Mouse (Mus musculus): Measurements from ENCODE around the gene Ntng1. TPM values are rescaled to one million over a fixed set of nuclear protein-coding genes. Genes with fewer than 3 reads are reported as not detected.
A peak's percentile ranks its signal among the peaks of the same experiment; 100 is the strongest.
"Not testable (repeated sequence)": the region's sequence is repeated elsewhere in the genome, so short reads cannot be mapped to it uniquely, and the experiment has no call there.

Gene Ntng1
- total RNA-seq, 2 experiments from 2014 or later, result 27.7 to 35.7 TPM

DNA sequence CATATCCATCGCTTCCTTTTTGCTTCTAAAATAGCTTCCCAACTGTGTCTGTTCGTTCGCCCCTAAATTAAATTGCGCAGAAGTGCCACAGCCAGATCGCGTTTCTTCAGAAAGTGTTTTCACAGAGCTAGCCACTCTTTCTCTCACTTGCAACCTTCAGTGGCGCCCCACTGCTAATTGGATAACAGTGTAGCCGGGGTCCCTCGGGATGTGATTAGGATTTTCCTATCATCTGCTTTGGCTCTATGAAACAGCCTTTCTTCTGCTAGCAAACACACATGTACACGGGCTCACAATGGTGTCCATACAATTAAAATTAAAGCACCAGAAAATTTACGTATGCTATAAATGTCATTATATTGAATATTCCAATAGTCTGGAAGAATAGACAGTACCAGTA lies 346.5 kb downstream of the Ntng1 start:
- DNase-seq (ENCODE audit: low spot score in 2 of 2), result no peak

DNA sequence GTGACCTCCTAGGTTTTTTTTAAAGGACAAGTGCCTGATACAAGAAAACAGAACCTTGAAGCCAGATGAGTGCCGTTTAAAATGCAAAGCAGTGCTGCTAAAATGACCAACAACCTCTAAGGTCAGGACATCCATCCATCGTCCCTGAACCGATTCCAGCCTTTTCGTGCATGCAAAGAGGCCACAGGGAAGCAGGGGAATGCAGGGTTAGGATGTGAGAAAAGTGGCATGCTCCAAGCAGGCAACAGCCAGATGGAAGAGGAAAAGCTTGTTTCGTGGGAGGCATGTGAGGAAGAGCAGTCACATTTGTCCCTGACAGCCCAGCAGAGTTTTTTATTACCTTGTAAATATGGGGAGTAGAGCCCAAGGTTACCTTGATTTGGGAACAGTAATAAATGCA lies 360.6 kb downstream of the Ntng1 start:
- DNase-seq (ENCODE audit: low spot score in 2 of 2), result peak; percentile 23 to 24

DNA sequence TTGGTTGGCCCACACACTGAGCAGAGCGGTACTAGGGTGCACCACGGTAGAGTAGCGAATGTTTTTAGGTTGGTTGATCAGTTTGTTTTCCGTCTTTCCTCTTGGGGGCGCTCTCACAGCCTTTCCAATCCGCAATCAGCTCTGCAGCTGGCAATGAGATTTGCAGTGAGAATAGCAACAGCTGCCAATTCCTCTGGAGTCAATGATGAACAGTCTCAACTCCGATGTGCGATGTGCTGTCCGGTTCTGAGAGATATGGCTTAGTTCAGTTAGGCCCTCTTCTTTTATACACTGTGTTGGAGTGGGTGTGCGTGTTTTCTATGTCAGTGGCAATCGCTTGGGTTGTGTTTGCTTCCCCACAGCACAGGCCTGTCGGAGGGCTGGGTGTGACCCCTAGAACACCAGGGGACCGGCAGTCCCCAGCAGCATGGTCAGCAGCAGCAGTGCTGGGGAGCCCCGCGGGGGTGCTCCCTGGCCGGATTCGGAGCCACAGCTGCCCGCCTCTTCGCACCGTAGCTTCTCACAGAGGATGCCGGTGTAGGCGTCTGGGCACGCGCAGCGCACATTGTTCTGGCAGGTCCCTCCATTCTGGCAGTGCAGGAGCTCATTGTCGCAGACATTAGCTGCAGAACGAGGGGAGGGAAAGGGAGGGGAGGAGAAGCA lies 361.4 kb downstream of the Ntng1 start:
- peak; percentile 70 to 78 for DNase-seq (ENCODE audit: low spot score in 2 of 2)

DNA sequence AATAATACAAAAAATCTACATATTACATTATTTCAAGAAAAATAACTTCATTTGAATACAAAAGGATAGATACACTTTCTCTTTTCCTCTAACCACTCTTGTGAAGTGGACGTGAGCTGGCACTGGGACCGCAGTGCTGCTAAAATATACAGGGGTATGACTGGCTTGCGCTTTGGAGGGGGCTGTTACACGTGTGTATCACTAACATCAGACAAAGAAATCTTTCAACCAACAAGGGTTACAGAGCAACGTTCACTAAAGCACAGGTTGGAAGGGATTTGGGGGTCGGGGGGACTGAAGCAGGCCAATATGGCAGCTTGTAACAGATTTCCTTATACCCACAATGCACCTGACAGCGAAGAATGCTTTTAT lies 361.9 kb downstream of the Ntng1 start:
- DNase-seq (ENCODE audit: low spot score in 2 of 2), result no peak

DNA sequence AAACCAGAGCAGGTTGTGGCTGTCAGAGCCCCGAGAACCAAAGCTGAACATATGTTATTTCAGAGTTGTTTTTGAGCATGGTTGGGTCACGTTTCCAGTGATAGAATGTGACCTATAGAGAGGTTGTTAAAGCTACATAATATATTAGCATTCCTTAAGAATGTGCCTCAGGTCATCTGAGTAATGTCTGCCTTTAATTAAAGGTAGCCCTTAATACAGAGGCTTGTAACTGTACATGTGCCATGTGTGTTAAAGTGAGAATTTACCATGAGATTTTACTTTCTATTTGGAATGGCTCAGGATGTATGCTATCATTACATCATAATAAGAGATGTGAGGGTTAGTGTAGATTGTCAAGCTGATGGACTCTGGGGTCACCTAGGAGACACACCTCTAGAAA lies 368.6 kb downstream of the Ntng1 start:
- no peak for DNase-seq (ENCODE audit: low spot score in 2 of 2)

DNA sequence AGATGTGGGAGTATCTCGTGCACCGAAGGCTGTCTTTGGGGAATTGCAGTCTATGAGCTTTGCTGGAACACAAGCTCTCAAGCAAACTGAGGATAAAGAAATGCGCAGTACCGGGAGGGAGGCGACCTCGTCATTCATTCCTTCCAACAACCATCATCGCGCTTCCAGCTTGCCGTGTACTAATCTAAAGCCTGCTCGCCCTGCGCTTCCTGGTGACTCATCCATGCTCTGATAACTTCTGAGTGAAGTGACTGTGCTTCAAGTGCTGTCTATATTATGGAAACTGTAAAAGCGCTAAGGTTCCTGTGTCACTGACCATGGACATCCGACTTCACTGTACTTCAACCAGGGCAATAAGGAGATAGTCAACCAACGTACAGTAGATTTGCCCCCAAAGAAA lies 371.7 kb downstream of the Ntng1 start:
- no peak for DNase-seq (ENCODE audit: low spot score in 2 of 2)

DNA sequence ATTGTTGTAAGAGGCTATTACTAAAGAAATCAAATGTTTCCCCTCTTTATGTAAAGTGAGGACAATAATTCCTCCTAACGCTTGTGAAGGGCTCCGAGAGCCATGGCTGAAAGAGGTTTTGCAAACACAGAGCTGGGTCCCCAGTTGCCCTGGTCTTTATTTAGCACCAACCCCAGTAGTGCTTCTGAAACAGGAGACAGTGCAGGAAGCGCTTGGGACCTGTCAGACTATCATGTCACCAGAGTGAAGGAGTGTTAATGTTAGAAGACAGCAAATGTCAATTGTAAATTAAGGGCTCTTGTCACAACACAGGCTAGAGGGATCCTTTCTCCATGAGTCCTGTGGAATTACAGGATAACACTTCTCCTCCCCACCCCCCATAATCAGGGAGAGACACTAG lies 376.9 kb downstream of the Ntng1 start:
- no peak for DNase-seq (ENCODE audit: low spot score in 2 of 2)

DNA sequence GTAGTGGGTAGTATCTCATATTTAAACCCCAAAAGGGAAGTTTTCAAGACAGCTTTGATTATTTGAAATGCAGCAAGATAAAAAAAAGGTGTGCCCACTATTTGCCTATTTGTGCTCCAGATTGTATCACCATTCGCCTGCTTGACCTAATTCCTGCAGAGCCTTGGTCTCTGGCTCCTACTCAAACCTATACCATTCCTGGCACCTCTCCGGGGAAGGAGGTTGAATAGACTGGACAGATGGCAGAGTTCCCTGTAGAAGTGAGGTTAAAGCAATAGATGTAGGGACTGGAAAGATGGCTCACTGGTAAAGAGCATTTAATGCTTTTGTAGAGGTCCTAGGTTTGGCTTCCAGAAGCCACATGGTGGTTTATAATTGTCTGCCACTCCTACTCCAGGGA lies 378.2 kb downstream of the Ntng1 start:
- DNase-seq (ENCODE audit: low spot score in 2 of 2), result no peak

DNA sequence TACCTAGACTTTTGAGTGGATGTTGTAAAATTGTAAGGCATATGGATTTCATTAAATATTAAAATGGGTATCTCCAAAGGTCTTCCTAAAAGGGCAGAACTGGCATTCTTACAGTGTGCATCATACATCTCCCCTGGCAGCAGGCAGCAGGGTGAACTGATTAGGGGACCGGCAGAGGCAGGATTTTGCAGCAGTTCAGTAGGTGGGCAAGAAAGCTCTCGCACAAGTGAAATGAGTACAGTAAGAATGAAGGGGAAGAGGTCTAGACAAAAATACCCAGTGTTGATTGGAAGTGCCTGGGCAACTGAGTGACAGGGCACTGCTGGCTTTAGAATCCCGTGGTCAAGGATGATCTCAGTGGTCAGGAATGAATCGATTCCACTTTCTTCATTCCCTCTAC lies 378.7 kb downstream of the Ntng1 start:
- DNase-seq (ENCODE audit: low spot score in 2 of 2), result no peak

DNA sequence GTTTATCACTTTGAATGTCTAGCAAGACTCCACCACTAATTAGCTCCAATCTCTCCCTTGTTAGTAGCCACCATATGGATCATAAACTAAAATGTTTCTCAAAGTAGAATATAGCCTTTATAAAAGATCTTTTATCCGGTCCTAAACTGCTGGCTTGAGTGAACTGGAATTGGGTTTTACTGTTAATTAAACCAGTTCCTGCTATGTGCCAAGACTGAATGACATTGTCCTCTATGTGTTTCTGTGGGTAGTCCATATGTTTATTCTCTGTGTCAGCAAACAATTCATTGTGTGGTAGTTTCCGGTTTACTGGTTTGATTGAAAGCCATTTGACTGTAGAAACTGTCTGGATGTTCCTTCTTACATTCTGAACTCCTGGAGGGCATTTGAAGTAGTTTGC lies 387.4 kb downstream of the Ntng1 start:
- no peak for DNase-seq (ENCODE audit: low spot score in 2 of 2)

DNA sequence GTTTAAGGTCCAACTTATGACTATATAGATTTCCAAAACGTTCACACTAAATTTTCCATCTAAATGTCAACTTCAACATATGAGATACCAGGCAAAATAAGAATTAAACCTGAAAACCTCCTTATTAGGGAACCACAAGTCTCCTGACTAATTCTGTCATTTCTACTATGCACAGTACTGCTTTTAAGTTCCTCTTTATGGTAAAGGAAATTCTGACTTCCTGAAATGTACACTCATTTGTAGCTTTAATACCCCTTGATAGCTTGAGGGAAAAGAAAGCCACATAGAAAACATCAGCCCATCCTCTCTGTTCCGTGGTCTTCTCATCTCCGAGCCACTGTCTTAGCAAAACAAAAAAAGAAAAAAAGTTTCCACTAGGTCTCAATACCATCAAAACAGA lies 396.2 kb downstream of the Ntng1 start:
- not testable (repeated sequence) for DNase-seq (ENCODE audit: low spot score in 2 of 2)

DNA sequence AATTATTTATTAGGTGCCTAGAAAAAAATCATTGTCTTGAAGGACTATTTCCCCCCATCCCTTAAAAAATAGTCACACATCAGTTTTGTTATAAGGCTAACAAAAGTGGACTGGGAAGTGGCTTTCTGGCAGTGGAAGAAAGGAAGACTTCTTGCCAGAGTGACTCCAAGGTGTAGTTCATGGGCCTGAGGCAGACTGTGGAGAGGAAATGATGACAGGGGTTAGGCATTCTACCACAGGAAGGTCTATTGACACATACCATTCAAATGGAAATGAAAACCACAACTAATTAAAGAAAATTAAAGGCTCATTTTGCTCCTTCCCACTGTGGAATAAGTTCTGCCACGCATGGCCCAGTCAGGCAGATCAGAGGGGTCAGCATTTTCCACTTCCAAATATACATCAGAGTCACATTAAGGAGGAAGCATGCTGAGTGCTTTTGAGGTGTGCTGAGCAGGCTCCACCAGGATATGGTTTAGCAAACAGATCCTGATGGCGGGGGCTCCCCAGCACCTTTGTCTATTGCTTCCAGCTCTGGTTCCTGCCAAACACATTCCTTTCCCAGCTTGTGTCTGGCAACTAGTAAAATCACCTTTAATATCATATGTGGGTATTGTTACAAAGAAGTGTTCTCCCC lies 403.2 kb downstream of the Ntng1 start:
- DNase-seq (ENCODE audit: low spot score in 2 of 2), result no peak

DNA sequence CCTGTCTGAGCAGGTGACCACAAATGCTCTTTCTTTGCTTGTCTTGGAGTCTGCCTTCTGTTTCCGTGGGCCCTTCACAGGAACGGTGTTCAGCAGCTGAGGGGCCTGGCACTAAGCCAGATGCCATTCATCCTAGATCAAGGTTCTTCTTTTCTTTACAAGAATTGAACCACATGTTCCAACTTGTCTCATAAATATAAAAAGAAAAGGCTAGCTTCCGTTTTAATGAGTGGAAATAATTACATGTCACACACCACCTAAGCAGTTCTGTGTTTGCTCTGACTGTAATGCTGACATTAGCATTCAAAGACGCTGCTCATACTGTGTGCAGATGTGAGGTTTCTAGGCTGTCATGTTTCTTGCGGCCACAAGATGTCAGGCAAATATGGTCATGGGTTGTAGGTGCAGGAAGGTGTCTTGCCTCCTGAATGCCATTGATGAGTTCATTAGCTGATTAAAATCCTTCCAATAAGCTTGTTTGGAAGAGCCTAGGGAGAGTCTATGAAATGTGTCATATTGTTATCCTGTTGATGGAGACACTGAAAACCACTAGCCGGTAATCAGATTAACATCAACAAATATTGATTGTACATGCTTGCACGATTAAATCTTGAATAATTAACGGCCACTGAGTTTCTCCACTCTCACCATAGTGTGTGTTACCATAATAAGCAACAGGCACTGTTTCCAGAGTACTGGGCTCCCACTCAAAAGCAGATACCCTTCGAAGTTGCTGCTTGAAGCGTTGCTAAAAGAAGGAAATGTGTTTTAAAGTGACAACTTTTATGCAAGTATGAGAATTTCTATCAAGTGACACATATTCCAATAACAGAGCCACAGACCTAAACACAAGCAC lies 411.3 kb downstream of the Ntng1 start:
- DNase-seq (ENCODE audit: low spot score in 2 of 2), result peak; percentile 25 to 36

DNA sequence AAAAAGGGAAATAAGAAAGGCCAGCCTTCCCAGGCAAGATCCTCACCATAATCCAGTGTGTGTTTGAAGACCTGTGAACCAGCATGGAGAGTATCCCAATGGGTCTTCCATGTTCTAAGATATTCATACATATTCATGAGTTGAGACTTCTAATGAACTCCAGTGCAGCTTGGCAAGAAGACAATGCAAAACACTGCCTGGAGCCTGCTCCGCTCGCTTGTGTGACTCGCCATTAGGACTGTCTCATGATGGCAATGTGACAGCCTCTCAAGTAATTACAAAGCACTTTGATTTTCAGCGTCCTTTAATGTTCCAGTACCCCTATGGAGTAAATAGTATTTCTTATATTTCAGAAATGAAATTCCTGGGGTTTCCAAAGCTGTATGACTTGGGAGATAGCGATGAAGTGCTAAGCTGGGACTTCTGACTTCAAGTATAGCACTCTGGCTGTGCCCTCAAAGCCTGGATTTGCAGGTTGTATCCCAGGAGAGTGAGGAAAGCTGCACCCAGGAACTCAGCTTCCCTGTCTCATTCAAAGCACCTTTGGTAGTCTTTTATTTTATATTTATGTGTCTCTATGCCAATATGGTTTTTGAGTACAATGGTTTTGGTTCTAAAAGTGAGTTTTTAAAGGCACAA lies 412.1 kb downstream of the Ntng1 start:
- peak; percentile 12 to 27 for DNase-seq (ENCODE audit: low spot score in 2 of 2)

Other genes starting within 250 kb of the Ntng1 start
- 10 to 100 TPM; 22.2 to 23.8 TPM for gene Prmt6, start 107.0 kb upstream of the Ntng1 start, total RNA-seq (2021)